Mouse (Mus musculus) liver, embryonic 11.5 days (tissue): ENCODE data around the gene Olfr1163. TPM values are rescaled to one million over a fixed set of nuclear protein-coding genes. Genes with fewer than 3 reads are reported as not detected.
"Not testable (repeated sequence)": the region's sequence is repeated elsewhere in the genome, so short reads cannot be mapped to it uniquely, and the experiment has no call there.

Experiments
- ATAC-seq: fragments of 200-750 bp; cut with Nextera tagmentation; replicated peaks from 2 replicates; pipeline ENCODE4 v1.8.0; 2017; ENCODE audit warnings: moderate number of reproducible peaks, mild to moderate bottlenecking, moderate TSS enrichment, moderate library complexity; ENCODE audit not compliant: low FRiP score
- DNase-seq: peaks from one replicate; pipeline ENCODE4 v3.0.0-alpha.2; 2017; ENCODE audit warnings: low spot score
- H3K27ac ChIP-seq: fragments of 300-500 bp; sonication (generic); 2 replicates; pipeline ENCODE4 v1.5.1; 2014; ENCODE audit warnings: mild to moderate bottlenecking, low read depth, low read length, control low read depth
- H3K27me3 ChIP-seq: fragments of 300-500 bp; sonication (generic); replicated peaks from 2 replicates; pipeline ENCODE4 v1.6.1; 2014; ENCODE audit warnings: low read length, mixed read lengths; ENCODE audit not compliant: control insufficient read depth, insufficient read depth
- H3K36me3 ChIP-seq: fragments of 300-500 bp; sonication (generic); 2 replicates; pipeline ENCODE4 v1.6.1; 2014; ENCODE audit warnings: mild to moderate bottlenecking, low read length, moderate library complexity, mixed read lengths; ENCODE audit not compliant: control insufficient read depth, insufficient read depth
- H3K4me1 ChIP-seq: fragments of 300-500 bp; sonication (generic); replicated peaks from 2 replicates; pipeline ENCODE4 v1.6.1; 2014; ENCODE audit warnings: low read length, mixed read lengths; ENCODE audit not compliant: control insufficient read depth, insufficient read depth
- H3K4me2 ChIP-seq: fragments of 300-500 bp; sonication (generic); 2 replicates; pipeline ENCODE4 v1.6.1; 2014; ENCODE audit warnings: mild to moderate bottlenecking, control low read depth, moderate library complexity
- H3K4me3 ChIP-seq: fragments of 300-500 bp; sonication (generic); 2 replicates; pipeline ENCODE4 v1.5.1; 2014; ENCODE audit warnings: low read depth, low read length, control low read depth
- H3K9ac ChIP-seq: fragments of 300-500 bp; sonication (generic); 2 replicates; pipeline ENCODE4 v1.6.1; 2014; ENCODE audit warnings: low read depth, low read length, control low read depth
- H3K9me3 ChIP-seq: fragments of 300-500 bp; sonication (generic); 2 replicates; pipeline ENCODE4 v1.6.1; 2016; ENCODE audit warnings: low read length, inconsistent platforms, mixed read lengths; ENCODE audit not compliant: control insufficient read depth
- WGBS: fragments of 180-500 bp; shearing (Covaris S2); extraction: QIAGEN DNeasy Blood & Tissue Kit; methylation state at CpG from one replicate; pipeline ENCODE4 v1.1.7; 2014; 5-methylcytosine and 5-hydroxymethylcytosine counted together
- polyA plus RNA-seq: library from polyadenylated mRNA; unstranded; fragments of >200 nt; fragmentation: Nextera tagmentation; extraction: Ambion mirVana; gene quantifications from 2 replicates; pipeline ENCODE4 v1.2.1, GENCODE M21; 2014

Gene Olfr1163
- not detected in 2 replicates for polyA plus RNA-seq

DNA sequence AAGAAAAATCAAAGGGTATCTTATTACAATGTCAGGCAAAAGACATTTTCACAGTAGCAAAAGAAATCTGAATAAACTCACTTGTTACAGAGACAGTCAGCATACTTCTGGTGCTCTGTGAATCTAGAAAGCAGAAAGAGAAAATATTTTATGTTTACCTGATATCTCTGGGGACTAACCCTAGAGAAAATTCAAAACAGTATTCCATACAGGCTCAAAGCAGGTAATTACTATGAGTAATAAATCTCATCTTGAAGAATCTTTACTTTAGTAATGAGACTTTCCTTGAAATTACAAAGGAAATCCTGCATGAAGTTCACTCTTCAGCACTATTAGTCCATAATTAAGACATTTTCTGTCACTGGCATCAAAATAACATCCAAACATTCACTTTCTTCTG is at the start of gene Olfr1163:
Olfr1163 (minus strand) TSS at position 101 of the 400 bp plus-strand sequence.
- Histone ChIP-seq H3K27ac (no peak within 1 kb of the TSS), H3K4me2 (no peak within 1 kb of the TSS), H3K4me1 (no peaks in the 10 kb centered on the region), H3K9me3 (no peaks in the 10 kb centered on the region), H3K36me3 (no peaks in the 10 kb centered on the region), H3K9ac (no peak within 1 kb of the TSS), H3K27me3 (no peaks in the 10 kb centered on the region), H3K4me3 (no peak within 1 kb of the TSS)
- ATAC-seq, result no peak
- no peak for DNase-seq

DNA sequence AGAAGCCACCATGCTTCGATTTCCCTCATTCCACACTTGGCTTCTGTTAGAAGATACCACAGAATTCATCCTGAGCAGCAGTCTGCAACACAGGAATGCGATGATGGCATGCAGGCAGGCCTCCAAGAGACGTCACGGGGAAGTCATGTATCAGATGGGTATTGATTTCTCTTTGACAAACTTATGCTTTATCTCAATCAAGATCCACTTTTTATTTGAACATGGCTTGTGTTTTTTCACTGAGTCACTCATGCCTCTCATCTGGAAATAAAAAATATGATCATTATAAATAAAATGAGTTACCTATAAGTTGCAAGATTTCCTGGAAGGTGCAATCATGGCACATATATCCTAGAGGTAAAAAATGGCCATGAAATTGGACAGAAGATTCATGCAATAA is 22.2 kb upstream of the Olfr1163 start, which contains the start of gene Olfr1164:
Olfr1164 (minus strand) TSS at position 101 of the 400 bp plus-strand sequence.
- Histone ChIP-seq H3K4me2 (no peak within 1 kb of the TSS), H3K9me3 (no peaks in the 10 kb centered on the region), H3K27ac (no peak within 1 kb of the TSS), H3K36me3 (no peaks in the 10 kb centered on the region), H3K9ac (no peak within 1 kb of the TSS), H3K4me3 (no peak within 1 kb of the TSS), H3K27me3 (no peaks in the 10 kb centered on the region), H3K4me1 (no peaks in the 10 kb centered on the region)
- 74% methylated on average over 4 of the region's 4 CpGs for WGBS
- no peak for ATAC-seq
- DNase-seq, result no peak

DNA sequence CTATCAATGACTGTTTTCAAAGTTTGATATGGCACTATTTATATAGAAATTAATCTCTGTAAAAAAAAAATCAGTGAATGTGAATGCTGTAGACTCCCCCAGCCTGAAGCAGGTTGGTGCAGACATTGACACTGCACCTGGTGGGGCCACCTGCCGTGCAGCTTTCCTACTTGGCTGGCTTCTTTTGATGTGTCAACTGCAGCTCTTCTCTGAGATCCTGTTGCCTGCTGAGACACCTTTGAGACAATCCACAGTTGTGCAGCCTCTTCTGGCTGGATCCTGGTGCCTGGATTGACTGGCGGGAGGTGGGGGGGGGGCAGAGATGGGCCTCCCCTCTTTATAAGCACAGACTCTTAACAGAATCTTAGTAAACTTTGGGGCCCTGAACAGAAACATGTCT is 8.0 kb downstream of the Olfr1163 start:
- H3K9ac ChIP-seq, result no peak overlapping the region

DNA sequence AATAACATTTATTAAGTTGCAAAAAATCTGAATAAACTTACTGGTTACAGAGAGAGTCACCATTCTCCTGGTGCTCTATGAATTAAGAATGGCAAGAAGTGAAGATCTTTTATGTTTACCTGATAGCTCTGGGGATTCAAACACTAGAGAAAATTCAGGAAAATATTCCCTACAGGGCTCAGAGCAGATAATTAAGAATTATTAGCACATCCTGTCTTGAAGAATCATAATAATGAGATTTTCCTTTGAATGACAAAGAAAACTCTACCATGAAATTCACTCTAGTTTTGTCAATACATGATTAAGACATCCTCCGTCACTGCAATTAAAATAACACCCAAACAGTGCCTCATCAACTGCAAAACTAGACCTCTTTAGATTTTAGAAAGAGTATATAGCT is 20.6 kb downstream of the Olfr1163 start, which contains the start of gene Olfr1162:
Olfr1162 (minus strand) TSS at position 101 of the 400 bp plus-strand sequence.
- ATAC-seq (no peak), DNase-seq (no peak)
- Histone ChIP-seq H3K36me3 (no peaks in the 10 kb centered on the region), H3K4me3 (no peak within 1 kb of the TSS), H3K9me3 (no peaks in the 10 kb centered on the region), H3K9ac (no peak within 1 kb of the TSS), H3K4me2 (no peak within 1 kb of the TSS), H3K4me1 (no peaks in the 10 kb centered on the region), H3K27me3 (no peaks in the 10 kb centered on the region), H3K27ac (no peak within 1 kb of the TSS)
- WGBS, result 70% methylated on average over 1 of the region's 1 CpGs

More for the DNA sequence above, 8.0 kb downstream of the Olfr1163 start:
- H3K36me3 ChIP-seq, result no peaks in the 10 kb centered on the region
- H3K4me2 ChIP-seq, result no peak overlapping the region
- H3K27ac ChIP-seq, result no peak overlapping the region
- DNase-seq (no peak), ATAC-seq (no peak)
- WGBS, result 77% methylated on average over 2 of the region's 2 CpGs
- H3K4me3 ChIP-seq, result no peak overlapping the region
- H3K9me3 ChIP-seq, result no peaks in the 10 kb centered on the region
- no peaks in the 10 kb centered on the region for H3K27me3 ChIP-seq
- H3K4me1 ChIP-seq, result no peaks in the 10 kb centered on the region

DNA sequence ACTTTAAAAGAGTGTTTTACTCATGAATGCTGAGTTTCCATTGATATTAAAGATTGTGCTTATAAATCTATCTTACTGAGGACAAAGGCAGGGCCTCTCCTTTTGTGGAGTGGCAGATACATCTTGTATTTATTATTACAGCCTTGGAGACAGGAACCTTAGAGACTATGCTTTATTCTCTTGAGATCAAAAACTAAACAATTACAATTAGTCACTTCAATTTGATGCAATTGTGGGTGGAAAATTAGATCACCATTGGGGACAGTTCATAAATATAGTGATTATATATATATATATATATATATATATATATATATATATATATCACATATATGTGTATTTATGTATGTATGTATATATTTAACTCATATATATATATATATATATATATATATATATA is 34.0 kb downstream of the Olfr1163 start, which contains the start of gene Olfr73:
Olfr73 (minus strand) TSS at position 101 of the 400 bp plus-strand sequence.
- no peak within 1 kb of the TSS for H3K27ac ChIP-seq
- ATAC-seq, result no peak
- H3K27me3 ChIP-seq, result no peaks in the 10 kb centered on the region
- H3K4me3 ChIP-seq, result no peak within 1 kb of the TSS
- H3K36me3 ChIP-seq, result no peaks in the 10 kb centered on the region
- no peaks in the 10 kb centered on the region for H3K9me3 ChIP-seq
- no peak within 1 kb of the TSS for H3K4me2 ChIP-seq
- H3K9ac ChIP-seq, result no peak within 1 kb of the TSS
- no peaks in the 10 kb centered on the region for H3K4me1 ChIP-seq
- no peak for DNase-seq

DNA sequence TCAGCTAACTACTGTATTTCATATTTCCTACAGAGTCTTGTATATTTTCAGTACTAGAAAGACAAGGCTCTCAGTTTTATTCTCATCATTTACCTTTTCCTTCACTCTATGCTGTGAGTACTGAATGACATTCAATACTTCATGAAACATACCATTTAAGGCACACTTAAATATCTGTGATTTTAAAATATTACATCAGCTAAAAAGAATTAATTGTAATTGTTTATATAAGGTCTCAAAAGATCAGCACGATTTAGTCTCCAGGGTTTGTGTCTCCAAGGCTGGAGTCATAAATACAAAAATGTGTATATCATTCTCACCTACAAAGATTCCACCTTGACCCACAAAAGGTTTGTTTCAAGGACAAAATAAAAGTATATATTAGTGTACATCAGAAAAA is 49.2 kb downstream of the Olfr1163 start, which contains the start of gene Olfr1161:
Olfr1161 (plus strand) TSS at position 301 of the 400 bp plus-strand sequence.
- H3K4me3 ChIP-seq, DNase-seq, H3K4me2 ChIP-seq, ATAC-seq, H3K36me3 ChIP-seq, H3K4me1 ChIP-seq, H3K9ac ChIP-seq, H3K27ac ChIP-seq, H3K9me3 ChIP-seq, H3K27me3 ChIP-seq: not testable (repeated sequence)
- WGBS, result 83% methylated on average over 1 of the region's 1 CpGs

Other genes starting within 250 kb of the Olfr1163 start
- gene Olfr1148, start 241.3 kb downstream of the Olfr1163 start, polyA plus RNA-seq, result not detected in 2 replicates
- gene Olfr1150-ps1, start 227.8 kb downstream of the Olfr1163 start, polyA plus RNA-seq, result not detected in 2 replicates
- not detected in 2 replicates for gene Olfr1151, start 216.0 kb downstream of the Olfr1163 start, polyA plus RNA-seq
- not detected in 2 replicates for gene Olfr1152, start 205.3 kb downstream of the Olfr1163 start, polyA plus RNA-seq
- gene Olfr1153, start 176.9 kb downstream of the Olfr1163 start, polyA plus RNA-seq, result not detected in 2 replicates
- gene Olfr1154, start 166.7 kb downstream of the Olfr1163 start, polyA plus RNA-seq, result not detected in 2 replicates
- not detected in 2 replicates for gene Olfr1155, start 126.7 kb downstream of the Olfr1163 start, polyA plus RNA-seq
- gene Olfr1156, start 118.7 kb downstream of the Olfr1163 start, polyA plus RNA-seq, result not detected in 2 replicates
- gene Olfr1157, start 103.5 kb downstream of the Olfr1163 start, polyA plus RNA-seq, result not detected in 2 replicates
- gene Olfr74, start 97.2 kb downstream of the Olfr1163 start, polyA plus RNA-seq, result not detected in 2 replicates
- not detected in 2 replicates for gene Olfr1158, start 81.7 kb downstream of the Olfr1163 start, polyA plus RNA-seq
- not detected in 2 replicates for gene Olfr1160, start 63.6 kb downstream of the Olfr1163 start, polyA plus RNA-seq
- not detected in 2 replicates for gene Olfr1161, start 49.1 kb downstream of the Olfr1163 start, polyA plus RNA-seq
- not detected in 2 replicates for gene Olfr73, start 34.1 kb downstream of the Olfr1163 start, polyA plus RNA-seq
- gene Olfr1162, start 20.7 kb downstream of the Olfr1163 start, polyA plus RNA-seq, result not detected in 2 replicates
- not detected in 2 replicates for gene Olfr1164, start 22.1 kb upstream of the Olfr1163 start, polyA plus RNA-seq
- not detected in 2 replicates for gene Olfr1166, start 56.4 kb upstream of the Olfr1163 start, polyA plus RNA-seq
- not detected in 2 replicates for gene Olfr1167, start 83.4 kb upstream of the Olfr1163 start, polyA plus RNA-seq
- gene Olfr1168, start 110.0 kb upstream of the Olfr1163 start, polyA plus RNA-seq, result not detected in 2 replicates
- not detected in 2 replicates for gene Olfr1170, start 156.5 kb upstream of the Olfr1163 start, polyA plus RNA-seq
- not detected in 2 replicates for gene Olfr1173, start 208.0 kb upstream of the Olfr1163 start, polyA plus RNA-seq
- gene Olfr1174-ps, start 243.3 kb upstream of the Olfr1163 start, polyA plus RNA-seq, result not detected in 2 replicates